Mouse (Mus musculus) layer of hippocampus, adult 18-20 months (tissue): ENCODE data around the gene Col4a4. TPM values are rescaled to one million over a fixed set of nuclear protein-coding genes. Genes with fewer than 3 reads are reported as not detected.
A peak's percentile ranks its signal among the peaks of the same experiment; 100 is the strongest.

Source experiments
- DNase-seq, 2 experiments: peaks; one replicate each; pipeline ENCODE4 v3.0.0; 2022; ENCODE audit warnings: low spot score in 2 of 2
- total RNA-seq, 2 experiments: library from RNA; stranded (reverse); gene quantifications; 2 replicates each; pipeline ENCODE4 v1.2.3; 2021

Gene Col4a4
- total RNA-seq, 2 experiments from 2014 or later, result 0.52 to 1.0 TPM

GRCm38 (mm10) chr1:82476746-82477145 is 109.9 kb downstream of the Col4a4 start:
- DNase-seq, result no peak

- peak in 1 of 2 experiments; percentile 68 for DNase-seq
Measured at GRCm38 (mm10) chr1:82476256-82476655, 110.4 kb downstream of the Col4a4 start.

- no peak for DNase-seq
Measured at GRCm38 (mm10) chr1:82475821-82476220, 110.8 kb downstream of the Col4a4 start.

GRCm38 (mm10) chr1:82475254-82475653 is 111.4 kb downstream of the Col4a4 start:
- DNase-seq, result no peak

GRCm38 (mm10) chr1:82474461-82474961 is 112.1 kb downstream of the Col4a4 start:
- DNase-seq, result no peak

- DNase-seq, result no peak
Measured at GRCm38 (mm10) chr1:82473467-82473866, 113.2 kb downstream of the Col4a4 start.

- no peak for DNase-seq
Measured at GRCm38 (mm10) chr1:82470516-82471225, 116.0 kb downstream of the Col4a4 start.

- DNase-seq, result no peak
Measured at GRCm38 (mm10) chr1:82468872-82469271, 117.8 kb downstream of the Col4a4 start.

GRCm38 (mm10) chr1:82465321-82465853 is 121.3 kb downstream of the Col4a4 start:
- no peak for DNase-seq

GRCm38 (mm10) chr1:82461041-82461440 is 125.6 kb downstream of the Col4a4 start:
- DNase-seq, result no peak

GRCm38 (mm10) chr1:82459926-82460325 is 126.7 kb downstream of the Col4a4 start:
- DNase-seq, result no peak

- no peak for DNase-seq
Measured at GRCm38 (mm10) chr1:82459350-82459749, 127.3 kb downstream of the Col4a4 start.

GRCm38 (mm10) chr1:82454031-82454430 is 132.6 kb downstream of the Col4a4 start:
- DNase-seq, result peak in 1 of 2 experiments; percentile 19

- no peak for DNase-seq
Measured at GRCm38 (mm10) chr1:82451927-82452651, 134.6 kb downstream of the Col4a4 start.

- no peak for DNase-seq
Measured at GRCm38 (mm10) chr1:82449851-82450250, 136.8 kb downstream of the Col4a4 start.

GRCm38 (mm10) chr1:82446049-82446448 is 140.6 kb downstream of the Col4a4 start:
- DNase-seq, result no peak

GRCm38 (mm10) chr1:82443517-82443916 is 143.1 kb downstream of the Col4a4 start:
- DNase-seq, result no peak

GRCm38 (mm10) chr1:82440123-82440522 is 146.5 kb downstream of the Col4a4 start:
- no peak for DNase-seq

GRCm38 (mm10) chr1:82437273-82437672 is 149.4 kb downstream of the Col4a4 start:
- no peak for DNase-seq

GRCm38 (mm10) chr1:82433649-82434005 is 153.0 kb downstream of the Col4a4 start:
- no peak for DNase-seq

- DNase-seq, result peak; percentile 47 to 90
Measured at GRCm38 (mm10) chr1:82432919-82433648, 153.6 kb downstream of the Col4a4 start.
